Mouse (Mus musculus) CH12.LX (cell line): Measurements from ENCODE around the gene Acsl5. TPM values are rescaled to one million over a fixed set of nuclear protein-coding genes. Genes with fewer than 3 reads are reported as not detected.

Experiments
- DNase-seq: peaks from one replicate; pipeline ENCODE4 v3.0.0-alpha.2; 2013; ENCODE audit errors: extremely low read depth
- H3K27ac ChIP-seq: 2 replicates; pipeline ENCODE4 v1.5.1; 2012; ENCODE audit warnings: low read depth, mild to moderate bottlenecking, control low read depth, moderate library complexity; ENCODE audit not compliant: insufficient read depth
- H3K27me3 ChIP-seq: replicated peaks from 2 replicates; pipeline ENCODE3; 2012; ENCODE audit warnings: inconsistent platforms
- H3K36me3 ChIP-seq, 2 experiments: replicated peaks in 1 of 2; 2 replicates each; pipeline versions ENCODE3 to v1.6.1; 2012; ENCODE audit warnings: inconsistent platforms in 1 of 2, low read length in 1 of 2, mild to moderate bottlenecking in 1 of 2, mixed read lengths in 1 of 2, moderate library complexity in 1 of 2; ENCODE audit not compliant: control insufficient read depth in 1 of 2, insufficient read depth in 1 of 2
- H3K4me1 ChIP-seq, 2 experiments: 2 replicates each; pipeline ENCODE4 v1.6.1; 2012; ENCODE audit warnings: inconsistent platforms in 1 of 2, moderate library complexity in 1 of 2; ENCODE audit not compliant: insufficient read depth in 2 of 2, control insufficient read depth in 1 of 2
- H3K4me2 ChIP-seq: 2 replicates; pipeline ENCODE4 v1.6.1; 2012; ENCODE audit warnings: low read depth, mild to moderate bottlenecking, control low read depth; ENCODE audit not compliant: poor library complexity, insufficient read depth, severe bottlenecking
- H3K4me3 ChIP-seq, 3 experiments: fragments of 150-350 bp in 1 of 3; sonication (generic) in 1 of 3; replicated peaks in 1 of 3; 2 replicates each; pipeline versions ENCODE3 to v1.5.1; 2011 to 2012; ENCODE audit warnings: low read depth in 2 of 3, low read length in 2 of 3, mild to moderate bottlenecking in 2 of 3, moderate library complexity in 2 of 3, control low read depth in 1 of 3, improper control_type of control experiment in 1 of 3, inconsistent platforms in 1 of 3, mixed read lengths in 1 of 3; ENCODE audit not compliant: poor library complexity in 1 of 3
- H3K79me2 ChIP-seq: replicated peaks from 2 replicates; pipeline ENCODE4 v1.6.1; 2012; ENCODE audit warnings: mild to moderate bottlenecking, moderate library complexity; ENCODE audit not compliant: control insufficient read depth, poor library complexity, insufficient read depth, severe bottlenecking; ENCODE audit errors: extremely low read depth
- H3K9ac ChIP-seq: 2 replicates; pipeline ENCODE4 v1.6.1; 2012; ENCODE audit warnings: low read depth, mild to moderate bottlenecking, control low read depth, moderate library complexity; ENCODE audit not compliant: insufficient read depth
- H3K9me3 ChIP-seq: replicated peaks from 2 replicates; pipeline ENCODE3; 2012; ENCODE audit warnings: low read length, inconsistent platforms, mixed read lengths
- CHD1 ChIP-seq: IDR thresholded peaks from 2 replicates; pipeline ENCODE4 v1.6.1; 2012; ENCODE audit warnings: low read depth, low read length, improper control_type of control experiment, inconsistent platforms
- E2F4 ChIP-seq: IDR thresholded peaks from 2 replicates; pipeline ENCODE4 v1.6.1; 2011; ENCODE audit warnings: low read depth, low read length, improper control_type of control experiment; ENCODE audit not compliant: insufficient replicate concordance
- ELF1 ChIP-seq: IDR thresholded peaks from 2 replicates; pipeline ENCODE4 v1.6.1; 2014; ENCODE audit warnings: low read depth, mild to moderate bottlenecking, inconsistent platforms, low read length, improper control_type of control experiment
- IRF4 ChIP-seq: IDR thresholded peaks from 2 replicates; pipeline ENCODE4 v1.6.1; 2014; ENCODE audit warnings: low read depth, mild to moderate bottlenecking, inconsistent platforms, low read length, improper control_type of control experiment
- MAFK ChIP-seq: IDR thresholded peaks from 2 replicates; pipeline ENCODE4 v1.6.1; 2011; ENCODE audit warnings: low read length, improper control_type of control experiment; ENCODE audit not compliant: insufficient replicate concordance
- MAZ ChIP-seq: IDR thresholded peaks from 2 replicates; pipeline ENCODE4 v1.6.1; 2012; ENCODE audit warnings: low read depth, mild to moderate bottlenecking, inconsistent platforms, low read length, improper control_type of control experiment, moderate library complexity
- MEF2A ChIP-seq: IDR thresholded peaks from 2 replicates; pipeline ENCODE4 v1.6.1; 2014; ENCODE audit warnings: low read depth, mild to moderate bottlenecking, inconsistent platforms, low read length, improper control_type of control experiment, borderline replicate concordance
- MXI1 ChIP-seq: IDR thresholded peaks from 2 replicates; pipeline ENCODE4 v1.6.1; 2011; ENCODE audit warnings: mild to moderate bottlenecking, low read depth, low read length, improper control_type of control experiment
- NELFE ChIP-seq: IDR thresholded peaks from 2 replicates; pipeline ENCODE4 v1.6.1; 2011; ENCODE audit warnings: low read depth, low read length, improper control_type of control experiment
- POLR2A ChIP-seq: IDR thresholded peaks from 2 replicates; pipeline ENCODE4 v1.6.1; 2011; ENCODE audit warnings: low read depth, mild to moderate bottlenecking, improper control_type of control experiment, low read length
- RAD21 ChIP-seq: IDR thresholded peaks from 2 replicates; pipeline ENCODE4 v1.6.1; 2011; ENCODE audit warnings: low read depth, mild to moderate bottlenecking, low read length, improper control_type of control experiment, moderate library complexity
- RCOR1 ChIP-seq: conservative IDR thresholded peaks from 2 replicates; pipeline ENCODE4 v1.6.1; 2012; ENCODE audit warnings: low read depth, mild to moderate bottlenecking, inconsistent platforms, low read length, improper control_type of control experiment
- SMC3 ChIP-seq: IDR thresholded peaks from 2 replicates; pipeline ENCODE4 v1.6.1; 2011; ENCODE audit warnings: low read depth, low read length, improper control_type of control experiment
- TBP ChIP-seq: conservative IDR thresholded peaks from 2 replicates; pipeline ENCODE4 v1.6.1; 2011; ENCODE audit warnings: low read depth, low read length, improper control_type of control experiment
- UBTF ChIP-seq: IDR thresholded peaks from 2 replicates; pipeline ENCODE4 v1.6.1; 2012; ENCODE audit warnings: low read depth, mild to moderate bottlenecking, inconsistent platforms, low read length, improper control_type of control experiment, moderate library complexity
- USF1 ChIP-seq: IDR thresholded peaks from 2 replicates; pipeline ENCODE4 v1.6.1; 2014; ENCODE audit warnings: low read depth, mild to moderate bottlenecking, inconsistent platforms, low read length, improper control_type of control experiment
- ZC3H11A ChIP-seq: IDR thresholded peaks from 2 replicates; pipeline ENCODE4 v1.6.1; 2012; ENCODE audit warnings: low read depth, mild to moderate bottlenecking, inconsistent platforms, low read length, improper control_type of control experiment
- ZKSCAN1 ChIP-seq: IDR thresholded peaks from 2 replicates; pipeline ENCODE4 v1.6.1; 2012; ENCODE audit warnings: low read depth, inconsistent platforms, low read length, improper control_type of control experiment, borderline replicate concordance
- ZMIZ1 ChIP-seq: IDR thresholded peaks from 2 replicates; pipeline ENCODE4 v1.6.1; 2012; ENCODE audit warnings: low read depth, mild to moderate bottlenecking, inconsistent platforms, low read length, improper control_type of control experiment
- ZNF384 ChIP-seq: IDR thresholded peaks from 2 replicates; pipeline ENCODE4 v1.6.1; 2012; ENCODE audit warnings: low read depth, low read length, improper control_type of control experiment, inconsistent platforms
- dilution Hi-C: fragments of 300-500 bp; cut with MboI; formaldehyde crosslinking; loops from 2 replicates; pipeline ENCODE4 v1.14.3; 2020; ENCODE audit warnings: low sequenced_read_pairs; ENCODE audit not compliant: extremely low pct_unique_long_range_greater_than_20kb, extremely low pct_ligation_motif_present
- in situ Hi-C: fragments of 300-500 bp; cut with MboI; formaldehyde crosslinking; loops from 3 replicates; pipeline ENCODE4 v1.14.3; 2019; ENCODE audit warnings: low sequenced_read_pairs, low pct_ligation_motif_present, low pct_unique_long_range_greater_than_20kb, mixed read lengths
- polyA plus RNA-seq: library from polyadenylated mRNA; unstranded; fragments of >175 nt; gene quantifications from 2 replicates; pipeline ENCODE4 v1.2.1, GENCODE M21; 2012; ENCODE audit warnings: low read depth; ENCODE audit not compliant: insufficient read length
- total RNA-seq, 2 experiments: library from RNA; depleted of rRNA; stranded (reverse); fragments of 300-350 nt in 1 of 2; fragments of >200 nt in 1 of 2; gene quantifications; 2 replicates each; pipeline ENCODE4 v1.2.3; 2012 to 2014

Gene Acsl5
- total and polyA plus RNA-seq, 3 experiments = 126 to 265 (median 196) TPM

DNA sequence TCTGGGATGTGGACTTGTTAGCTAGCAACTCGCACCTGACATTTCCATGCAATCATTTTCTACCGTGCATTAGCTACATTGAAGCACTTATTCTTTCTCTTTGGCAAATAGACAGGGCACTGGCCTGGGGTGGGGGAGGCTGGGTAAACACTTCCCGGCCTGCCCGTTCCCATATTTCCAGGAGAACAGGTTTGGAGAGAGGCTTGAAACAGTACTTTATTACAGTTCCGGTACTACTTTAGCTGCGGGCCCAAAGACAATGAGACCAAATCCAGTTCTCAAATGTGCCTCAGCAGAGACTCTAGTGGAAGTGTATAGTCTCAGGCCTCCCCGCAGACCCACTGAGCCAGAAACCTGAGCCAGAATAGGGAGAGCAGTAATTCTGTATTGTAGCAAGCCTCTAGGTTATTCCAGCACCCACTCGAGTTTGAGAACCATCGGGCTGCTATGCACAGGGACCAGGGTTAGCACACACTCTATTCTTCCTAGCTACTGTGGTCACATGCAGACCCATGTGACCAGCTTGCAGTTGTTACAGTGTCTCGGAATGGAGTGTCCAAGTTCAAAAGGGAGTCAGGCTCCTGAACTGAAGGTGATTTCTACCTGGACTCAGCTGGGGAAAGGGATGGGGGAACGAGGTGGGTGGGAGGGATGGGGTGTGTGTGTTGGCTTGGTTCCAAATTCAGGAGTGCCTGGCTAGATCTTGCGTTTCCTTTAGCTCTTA, 38.0 kb upstream of the Acsl5 start:
- no peaks in the 10 kb centered on the region for H3K9me3 ChIP-seq
- no peaks in the 10 kb centered on the region for H3K27me3 ChIP-seq
- H3K4me3 ChIP-seq = no peak overlapping the region
- no peak for DNase-seq
- peaks cover 5 to 17% of the 10 kb centered on the region in 2 experiments for H3K4me1 ChIP-seq
- in situ Hi-C loops (no loop called here), dilution Hi-C loops (no loop called here)
- TF ChIP-seq ZKSCAN1 (no peak), E2F4 (no peak), MXI1 (no peak), ZNF384 (no peak), ELF1 (no peak)
- H3K79me2 ChIP-seq = no peaks in the 10 kb centered on the region
- H3K36me3 ChIP-seq = no peaks in the 10 kb centered on the region
- no peak overlapping the region for H3K27ac ChIP-seq
- H3K4me2 ChIP-seq = no peak overlapping the region
- H3K9ac ChIP-seq = no peak overlapping the region

GRCm38 (mm10) chr19:55216876-55217275, 34.9 kb upstream of the Acsl5 start:
- H3K4me2 ChIP-seq = no peak overlapping the region
- H3K9me3 ChIP-seq = no peaks in the 10 kb centered on the region
- peaks cover 19 to 45% of the 10 kb centered on the region in 2 experiments for H3K4me1 ChIP-seq
- H3K4me3 ChIP-seq = no peak overlapping the region
- no peak overlapping the region for H3K27ac ChIP-seq
- no peaks in the 10 kb centered on the region for H3K27me3 ChIP-seq
- H3K36me3 ChIP-seq = no peaks in the 10 kb centered on the region
- no peaks in the 10 kb centered on the region for H3K79me2 ChIP-seq
- no peak overlapping the region for H3K9ac ChIP-seq
- in situ Hi-C loops (no loop called here), dilution Hi-C loops (no loop called here)
- no peak for DNase-seq
- no peak for TF ChIP-seq POLR2A
- TF ChIP-seq CHD1 = no peak
- no peak for TF ChIP-seq IRF4
- no peak for TF ChIP-seq RCOR1

- dilution Hi-C loops = no loop called here
- no peak overlapping the region for H3K27ac ChIP-seq
- DNase-seq = no peak
- no peak overlapping the region for H3K9ac ChIP-seq
- H3K27me3 ChIP-seq = no peaks in the 10 kb centered on the region
- no peaks in the 10 kb centered on the region for H3K36me3 ChIP-seq
- H3K4me3 ChIP-seq = no peak overlapping the region
- TF ChIP-seq ELF1 (no peak), POLR2A (no peak), ZMIZ1 (no peak), RAD21 (no peak), ZKSCAN1 (no peak), MAZ (no peak), IRF4 (no peak), ZC3H11A (no peak), TBP (no peak), NELFE (no peak), MXI1 (no peak), SMC3 (no peak), MEF2A (no peak), USF1 (no peak), E2F4 (no peak), MAFK (no peak), UBTF (no peak)
- no peaks in the 10 kb centered on the region for H3K9me3 ChIP-seq
- no peaks in the 10 kb centered on the region for H3K79me2 ChIP-seq
- peaks cover 19 to 45% of the 10 kb centered on the region in 2 experiments for H3K4me1 ChIP-seq
- no peak overlapping the region for H3K4me2 ChIP-seq
- in situ Hi-C loops = no loop called here
Observed at GRCm38 (mm10) chr19:55217365-55217764, 34.4 kb upstream of the Acsl5 start.
